Mouse (Mus musculus) hindbrain, embryonic 12.5 days (tissue): Measurements from ENCODE around the gene Saa1. TPM values are rescaled to one million over a fixed set of nuclear protein-coding genes. Genes with fewer than 3 reads are reported as not detected.

ENCODE experiments used
- ATAC-seq: fragments of 200-750 bp; cut with Nextera tagmentation; 2 replicates; pipeline ENCODE4 v1.8.0; 2017; ENCODE audit warnings: moderate TSS enrichment; ENCODE audit not compliant: low FRiP score
- H3K27ac ChIP-seq: fragments of 300-500 bp; sonication (generic); 2 replicates; pipeline ENCODE4 v1.5.1; 2016; ENCODE audit warnings: mild to moderate bottlenecking
- H3K27me3 ChIP-seq: fragments of 300-500 bp; sonication (generic); 2 replicates; pipeline ENCODE4 v1.6.1; 2016; ENCODE audit warnings: mild to moderate bottlenecking
- H3K36me3 ChIP-seq: fragments of 300-500 bp; sonication (generic); 2 replicates; pipeline ENCODE4 v1.6.1; 2016; ENCODE audit warnings: mild to moderate bottlenecking
- H3K4me1 ChIP-seq: fragments of 300-500 bp; sonication (generic); 2 replicates; pipeline ENCODE4 v1.6.1; 2016
- H3K4me2 ChIP-seq: fragments of 300-500 bp; sonication (generic); replicated peaks from 2 replicates; pipeline ENCODE4 v1.6.1; 2016; ENCODE audit warnings: mild to moderate bottlenecking
- H3K4me3 ChIP-seq: fragments of 300-500 bp; sonication (generic); 2 replicates; pipeline ENCODE4 v1.5.1; 2016; ENCODE audit warnings: mild to moderate bottlenecking
- H3K9ac ChIP-seq: fragments of 300-500 bp; sonication (generic); 2 replicates; pipeline ENCODE4 v1.6.1; 2016; ENCODE audit warnings: mild to moderate bottlenecking, moderate library complexity
- H3K9me3 ChIP-seq: fragments of 300-500 bp; sonication (generic); replicated peaks from 2 replicates; pipeline ENCODE4 v1.6.1; 2016; ENCODE audit warnings: mild to moderate bottlenecking
- WGBS: fragments of 180-500 bp; shearing (Covaris S2); methylation state at CpG from one replicate; pipeline ENCODE4 v1.1.7; 2016; 5-methylcytosine and 5-hydroxymethylcytosine counted together
- polyA plus RNA-seq: library from polyadenylated mRNA; unstranded; fragments of >200 nt; fragmentation: Nextera tagmentation; extraction: Ambion mirVana; gene quantifications from 2 replicates; pipeline ENCODE4 v1.2.1, GENCODE M21; 2016

Gene Saa1
- polyA plus RNA-seq, 1 experiment from 2014 or later = 0.37 TPM

DNA sequence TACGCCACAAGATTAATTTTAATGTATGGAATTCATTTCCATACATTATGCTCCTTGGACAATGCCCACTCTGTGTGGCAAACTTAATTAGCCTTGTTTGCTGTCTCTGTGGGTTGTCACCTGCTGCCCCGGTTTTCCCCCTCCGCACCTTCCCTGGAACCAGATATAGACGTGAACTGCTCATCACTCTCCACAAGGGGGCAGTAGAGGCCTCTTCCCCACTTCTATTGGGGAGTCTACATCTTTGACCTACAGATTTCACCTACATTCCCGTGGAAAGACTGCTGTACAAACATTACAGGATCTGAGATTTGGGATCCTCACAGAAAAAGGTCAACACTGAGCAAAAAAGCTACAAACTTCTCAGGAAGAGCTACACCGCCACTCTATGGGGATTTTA lies 28.3 kb downstream of the Saa1 start:
- no peaks in the 10 kb centered on the region for H3K36me3 ChIP-seq
- no peaks in the 10 kb centered on the region for H3K9me3 ChIP-seq
- 36% methylated on average over 6 of the region's 6 CpGs for WGBS
- no peak overlapping the region for H3K4me2 ChIP-seq
- H3K4me1 ChIP-seq = peaks cover 3% of the 10 kb centered on the region
- peaks cover 3% of the 10 kb centered on the region; the same call in 1 of the 2 replicates for H3K27me3 ChIP-seq
- H3K9ac ChIP-seq = no peak overlapping the region
- no peak for ATAC-seq
- no peak overlapping the region for H3K4me3 ChIP-seq
- H3K27ac ChIP-seq = no peak overlapping the region

- Histone ChIP-seq H3K4me1 (peaks cover 7% of the 10 kb centered on the region), H3K9me3 (no peaks in the 10 kb centered on the region), H3K4me2 (no peak overlapping the region), H3K27me3 (peaks cover 3% of the 10 kb centered on the region; the same call in 1 of the 2 replicates), H3K36me3 (0 out of 2 replicates have a peak, but pooled peaks cover 9% of the 10 kb centered on the region), H3K9ac (no peak overlapping the region), H3K4me3 (no peak overlapping the region), H3K27ac (no peak overlapping the region)
- no peak for ATAC-seq
- 62% methylated on average over 6 of the region's 6 CpGs for WGBS
Measured at GRCm38 (mm10) chr7:46712250-46712649, 30.5 kb downstream of the Saa1 start.

- Histone ChIP-seq H3K9me3 (no peaks in the 10 kb centered on the region), H3K4me1 (peaks cover 7% of the 10 kb centered on the region), H3K9ac (peak within 1 kb of the TSS; percentile 91), H3K27ac (peak within 1 kb of the TSS; percentile 71), H3K4me3 (peak within 1 kb of the TSS; percentile 86), H3K4me2 (peak within 1 kb of the TSS; percentile 52), H3K36me3 (peaks cover 23% of the 10 kb centered on the region), H3K27me3 (peaks cover 3% of the 10 kb centered on the region; the same call in 1 of the 2 replicates)
- 2% methylated on average over 38 of the region's 38 CpGs for WGBS
- peak; percentile 97 for ATAC-seq
Measured at GRCm38 (mm10) chr7:46710390-46710844, 32.4 kb downstream of the Saa1 start, which contains the start of gene Saal1. TSS of gene Saal1 (minus strand) at chr7:46710680.

- no peak for ATAC-seq
- Histone ChIP-seq H3K27me3 (no peaks in the 10 kb centered on the region), H3K4me3 (no peak overlapping the region), H3K9ac (no peak overlapping the region), H3K4me2 (no peak overlapping the region), H3K9me3 (no peaks in the 10 kb centered on the region), H3K27ac (no peak overlapping the region), H3K36me3 (peaks cover 96% of the 10 kb centered on the region), H3K4me1 (no peaks in the 10 kb centered on the region)
- 98% methylated on average over 6 of the region's 6 CpGs for WGBS
Measured at GRCm38 (mm10) chr7:46700521-46701025, 42.2 kb downstream of the Saa1 start.

DNA sequence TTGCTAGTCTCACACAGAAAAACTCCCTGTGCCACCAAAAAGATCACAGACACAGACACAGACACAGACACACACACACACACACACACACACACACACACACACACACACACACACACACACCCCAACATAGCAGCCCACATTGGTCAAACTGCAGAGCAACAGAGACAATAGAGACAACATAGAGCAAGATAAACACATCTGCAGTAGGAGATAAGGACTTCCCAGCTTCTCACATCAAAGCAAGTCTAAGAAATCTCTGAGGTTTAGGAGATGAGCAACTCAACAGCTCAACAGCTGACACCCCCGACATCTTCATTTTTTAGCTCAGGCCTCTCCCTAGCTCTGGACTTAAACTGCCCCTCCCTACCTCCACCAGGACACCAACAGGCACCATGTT lies 46.0 kb downstream of the Saa1 start:
- 87% methylated on average over 1 of the region's 1 CpGs for WGBS
- no peaks in the 10 kb centered on the region for H3K4me1 ChIP-seq
- no peak overlapping the region for H3K4me3 ChIP-seq
- no peaks in the 10 kb centered on the region for H3K27me3 ChIP-seq
- H3K4me2 ChIP-seq = no peak overlapping the region
- H3K36me3 ChIP-seq = peaks cover 81% of the 10 kb centered on the region
- no peak overlapping the region for H3K9ac ChIP-seq
- no peak for ATAC-seq
- no peaks in the 10 kb centered on the region for H3K9me3 ChIP-seq
- no peak overlapping the region for H3K27ac ChIP-seq

Other genes with a start within 250 kb of the Saa1 start
- 18.9 and 20.3 TPM in 2 replicates for gene Sergef, start 103.2 kb downstream of the Saa1 start, polyA plus RNA-seq
- 0.12 and 0.83 TPM in 2 replicates for gene Tph1, start 70.4 kb downstream of the Saa1 start, polyA plus RNA-seq
- 27.2 and 28.4 TPM in 2 replicates for gene Saal1, start 32.3 kb downstream of the Saa1 start, polyA plus RNA-seq
- 0.09 TPM in 1 of 2 replicates, not detected in the other for gene Saa3, start 27.3 kb downstream of the Saa1 start, polyA plus RNA-seq
- not detected in 2 replicates for gene Saa4, start 10.4 kb downstream of the Saa1 start, polyA plus RNA-seq
- not detected in 2 replicates for gene Saa2, start 8.8 kb upstream of the Saa1 start, polyA plus RNA-seq
- 23.7 and 28.9 TPM in 2 replicates for gene Hps5, start 53.1 kb upstream of the Saa1 start, polyA plus RNA-seq
- 47.8 and 50.5 TPM in 2 replicates for gene Gtf2h1, start 53.1 kb upstream of the Saa1 start, polyA plus RNA-seq
- gene Ldha, start 98.5 kb upstream of the Saa1 start, polyA plus RNA-seq = 855 and 900 TPM in 2 replicates
- gene Ldhc, start 118.2 kb upstream of the Saa1 start, polyA plus RNA-seq = 0.36 TPM in 1 of 2 replicates, not detected in the other
- gene Tsg101, start 177.0 kb upstream of the Saa1 start, polyA plus RNA-seq = 310 and 346 TPM in 2 replicates
- 8.9 and 9.5 TPM in 2 replicates for gene Uevld, start 215.5 kb upstream of the Saa1 start, polyA plus RNA-seq
- gene Gm9999, start 240.6 kb upstream of the Saa1 start, polyA plus RNA-seq = not detected in 2 replicates